Mouse (Mus musculus): ENCODE data around the gene Frs3.

- no peak for TF ChIP-seq CTCF (conservative IDR thresholded peaks at IDR 0.05; ENCODE audit: low read length)
- no peak for TF ChIP-seq NANOG (IDR thresholded peaks at IDR 0.05; ENCODE audit: borderline replicate concordance, low read length)
- TF ChIP-seq POU5F1 (IDR thresholded peaks at IDR 0.05; ENCODE audit: borderline replicate concordance, low read length), result no peak
Measured at GRCm38 (mm10) chr17:47735553-47736100, 46.8 kb downstream of the Frs3 start.

Data from E14TG2a.4 (cell line).